Mouse (Mus musculus) hindbrain, embryonic 10.5 days (tissue): Measurements from ENCODE around the gene Evl. TPM values are rescaled to one million over a fixed set of nuclear protein-coding genes. Genes with fewer than 3 reads are reported as not detected.

Experiments
- DNase-seq: peaks from one replicate; pipeline ENCODE4 v3.0.0-alpha.2; 2017; ENCODE audit warnings: low spot score
- H3K27ac ChIP-seq: fragments of 300-500 bp; sonication (generic); 2 replicates; pipeline ENCODE4 v1.5.1; 2016; ENCODE audit warnings: mild to moderate bottlenecking, moderate library complexity
- H3K27me3 ChIP-seq: fragments of 300-500 bp; sonication (generic); 2 replicates; pipeline ENCODE4 v1.6.1; 2016; ENCODE audit warnings: mild to moderate bottlenecking; ENCODE audit not compliant: poor library complexity, insufficient read depth, severe bottlenecking
- H3K36me3 ChIP-seq: fragments of 300-500 bp; sonication (generic); 2 replicates; pipeline ENCODE4 v1.6.1; 2016; ENCODE audit warnings: mild to moderate bottlenecking, moderate library complexity
- H3K4me1 ChIP-seq: fragments of 300-500 bp; sonication (generic); replicated peaks from 2 replicates; pipeline ENCODE4 v1.6.1; 2016; ENCODE audit warnings: mild to moderate bottlenecking
- H3K4me3 ChIP-seq: fragments of 300-500 bp; sonication (generic); 2 replicates; pipeline ENCODE4 v1.5.1; 2016; ENCODE audit warnings: mild to moderate bottlenecking, moderate library complexity
- H3K9me3 ChIP-seq: fragments of 300-500 bp; sonication (generic); 2 replicates; pipeline ENCODE4 v1.6.1; 2016; ENCODE audit warnings: mild to moderate bottlenecking, moderate library complexity
- WGBS: fragments of 180-500 bp; shearing (Covaris S2); methylation state at CpG from one replicate; pipeline ENCODE4 v1.1.7; 2016; 5-methylcytosine and 5-hydroxymethylcytosine counted together
- polyA plus RNA-seq: library from polyadenylated mRNA; unstranded; fragments of >200 nt; fragmentation: Nextera tagmentation; extraction: Ambion mirVana; gene quantifications from 2 replicates; pipeline ENCODE4 v1.2.1, GENCODE M21; 2016

Evl gene
- polyA plus RNA-seq, 1 experiment from 2014 or later: 75.2 TPM

GRCm38 (mm10) chr12:108694223-108694622 is 139.7 kb downstream of the Evl start:
- 95% methylated on average over 1 of the region's 1 CpGs for WGBS
- DNase-seq: no peak
- Histone ChIP-seq H3K36me3 (peaks cover 7% of the 10 kb centered on the region), H3K4me3 (no peak overlapping the region), H3K4me1 (peaks cover 17% of the 10 kb centered on the region), H3K27me3 (peaks cover 6% of the 10 kb centered on the region; the same call in 1 of the 2 replicates), H3K9me3 (no peaks in the 10 kb centered on the region), H3K27ac (no peak overlapping the region)

GRCm38 (mm10) chr12:108698697-108699471 is 144.4 kb downstream of the Evl start:
- 84% methylated on average over 11 of the region's 11 CpGs for WGBS
- H3K4me3 ChIP-seq: no peak overlapping the region
- peak overlapping the region; percentile 23; the same call in 1 of the 2 replicates for H3K27ac ChIP-seq

GRCm38 (mm10) chr12:108699576-108699975 is 145.1 kb downstream of the Evl start:
- Histone ChIP-seq H3K4me3 (no peak overlapping the region), H3K4me1 (peaks cover 16% of the 10 kb centered on the region), H3K27ac (no peak overlapping the region), H3K9me3 (no peaks in the 10 kb centered on the region), H3K27me3 (peaks cover 58% of the 10 kb centered on the region), H3K36me3 (no peaks in the 10 kb centered on the region)
- WGBS: 82% methylated on average over 10 of the region's 10 CpGs
- DNase-seq: no peak

More at GRCm38 (mm10) chr12:108698697-108699471, 144.4 kb downstream of the Evl start:
- no peaks in the 10 kb centered on the region for H3K9me3 ChIP-seq
- peaks cover 17% of the 10 kb centered on the region for H3K4me1 ChIP-seq
- DNase-seq: no peak
- H3K36me3 ChIP-seq: no peaks in the 10 kb centered on the region
- peaks cover 51% of the 10 kb centered on the region for H3K27me3 ChIP-seq

GRCm38 (mm10) chr12:108700037-108700436 is 145.5 kb downstream of the Evl start:
- peaks cover 62% of the 10 kb centered on the region for H3K27me3 ChIP-seq
- H3K27ac ChIP-seq: no peak overlapping the region
- no peaks in the 10 kb centered on the region for H3K9me3 ChIP-seq
- no peaks in the 10 kb centered on the region for H3K36me3 ChIP-seq
- 81% methylated on average over 5 of the region's 5 CpGs for WGBS
- no peak for DNase-seq
- H3K4me3 ChIP-seq: no peak overlapping the region
- H3K4me1 ChIP-seq: peaks cover 15% of the 10 kb centered on the region

- 62% methylated on average over 2 of the region's 2 CpGs for WGBS
- no peak overlapping the region for H3K4me3 ChIP-seq
- no peaks in the 10 kb centered on the region for H3K36me3 ChIP-seq
- peaks cover 63% of the 10 kb centered on the region for H3K27me3 ChIP-seq
- H3K27ac ChIP-seq: no peak overlapping the region
- DNase-seq: no peak
- no peaks in the 10 kb centered on the region for H3K9me3 ChIP-seq
- peaks cover 15% of the 10 kb centered on the region for H3K4me1 ChIP-seq
Measured at GRCm38 (mm10) chr12:108701221-108701620, 146.7 kb downstream of the Evl start.

- H3K27ac ChIP-seq: no peak within 1 kb of the TSS
- peaks cover 63% of the 10 kb centered on the region for H3K27me3 ChIP-seq
- peaks cover 15% of the 10 kb centered on the region for H3K4me1 ChIP-seq
- no peaks in the 10 kb centered on the region for H3K36me3 ChIP-seq
- peak within 1 kb of the TSS; percentile 47 for H3K4me3 ChIP-seq
- no peaks in the 10 kb centered on the region for H3K9me3 ChIP-seq
- 2% methylated on average over 32 of the region's 32 CpGs for WGBS
- DNase-seq: no peak
Measured at GRCm38 (mm10) chr12:108702185-108702584, 147.7 kb downstream of the Evl start, which contains the start of gene Degs2. Gene Degs2 (minus strand): TSS chr12:108702315.

GRCm38 (mm10) chr12:108705486-108705885 is 151.0 kb downstream of the Evl start:
- H3K4me1 ChIP-seq: peaks cover 11% of the 10 kb centered on the region
- no peaks in the 10 kb centered on the region for H3K36me3 ChIP-seq
- no peak overlapping the region for H3K4me3 ChIP-seq
- no peak for DNase-seq
- H3K27ac ChIP-seq: no peak overlapping the region
- 89% methylated on average over 6 of the region's 6 CpGs for WGBS
- peaks cover 46% of the 10 kb centered on the region for H3K27me3 ChIP-seq
- H3K9me3 ChIP-seq: no peaks in the 10 kb centered on the region

- no peak for DNase-seq
- peaks cover 11% of the 10 kb centered on the region for H3K4me1 ChIP-seq
- H3K36me3 ChIP-seq: no peaks in the 10 kb centered on the region
- no peak overlapping the region for H3K4me3 ChIP-seq
- no peaks in the 10 kb centered on the region for H3K9me3 ChIP-seq
- no peak overlapping the region for H3K27ac ChIP-seq
- H3K27me3 ChIP-seq: peaks cover 40% of the 10 kb centered on the region
- WGBS: 50% methylated on average over 7 of the region's 7 CpGs
Measured at GRCm38 (mm10) chr12:108706129-108706528, 151.6 kb downstream of the Evl start.

- Histone ChIP-seq H3K9me3 (no peaks in the 10 kb centered on the region), H3K36me3 (no peaks in the 10 kb centered on the region), H3K27me3 (peaks cover 7% of the 10 kb centered on the region), H3K27ac (no peak overlapping the region), H3K4me1 (no peaks in the 10 kb centered on the region), H3K4me3 (no peak overlapping the region)
- DNase-seq: no peak
- 89% methylated on average over 6 of the region's 6 CpGs for WGBS
Measured at GRCm38 (mm10) chr12:108709386-108709785, 154.9 kb downstream of the Evl start.

- Histone ChIP-seq H3K4me1 (no peaks in the 10 kb centered on the region), H3K27me3 (no peaks in the 10 kb centered on the region), H3K27ac (no peak overlapping the region), H3K9me3 (no peaks in the 10 kb centered on the region), H3K36me3 (no peaks in the 10 kb centered on the region), H3K4me3 (no peak overlapping the region)
- WGBS: 85% methylated on average over 6 of the region's 6 CpGs
- peak; percentile 0 for DNase-seq
Measured at GRCm38 (mm10) chr12:108709964-108710765, 155.6 kb downstream of the Evl start.

GRCm38 (mm10) chr12:108710861-108711615 is 156.5 kb downstream of the Evl start:
- H3K27ac ChIP-seq: no peak overlapping the region
- H3K4me1 ChIP-seq: no peaks in the 10 kb centered on the region
- H3K36me3 ChIP-seq: no peaks in the 10 kb centered on the region
- H3K27me3 ChIP-seq: no peaks in the 10 kb centered on the region
- DNase-seq: peak; percentile 1
- WGBS: 89% methylated on average over 9 of the region's 9 CpGs
- no peak overlapping the region for H3K4me3 ChIP-seq
- H3K9me3 ChIP-seq: no peaks in the 10 kb centered on the region

- no peaks in the 10 kb centered on the region for H3K36me3 ChIP-seq
- DNase-seq: no peak
- H3K27ac ChIP-seq: no peak overlapping the region
- WGBS: 87% methylated on average over 4 of the region's 4 CpGs
- no peaks in the 10 kb centered on the region for H3K4me1 ChIP-seq
- 0 out of 2 replicates have a peak, but pooled peaks cover under 1% of the 10 kb centered on the region for H3K9me3 ChIP-seq
- H3K4me3 ChIP-seq: no peak overlapping the region
- H3K27me3 ChIP-seq: no peaks in the 10 kb centered on the region
Measured at GRCm38 (mm10) chr12:108712481-108712880, 158.0 kb downstream of the Evl start.
